Mouse (Mus musculus): Measurements from ENCODE around the gene Pola1.

The Pola1 gene

GRCm38 (mm10) chrX:93631657-93632449, at the start of gene Pola1:
Gene Pola1 (minus strand): TSS chrX:93632155.
- DNase-seq (ENCODE audit: low spot score in 2 of 2), result peak; percentile 64 to 70

- DNase-seq (ENCODE audit: low spot score in 2 of 2), result no peak
Measured at GRCm38 (mm10) chrX:93676228-93676627, 44.3 kb upstream of the Pola1 start.

GRCm38 (mm10) chrX:93674836-93675795, 43.2 kb upstream of the Pola1 start:
- DNase-seq (ENCODE audit: low spot score in 2 of 2), result peak; percentile 52 to 55

- DNase-seq (ENCODE audit: low spot score in 2 of 2), result no peak
Measured at GRCm38 (mm10) chrX:93674432-93674831, 42.5 kb upstream of the Pola1 start.

- no peak for DNase-seq (ENCODE audit: low spot score in 2 of 2)
Measured at GRCm38 (mm10) chrX:93664787-93665186, 32.8 kb upstream of the Pola1 start.

- no peak for DNase-seq (ENCODE audit: low spot score in 2 of 2)
Measured at GRCm38 (mm10) chrX:93663919-93664586, 32.1 kb upstream of the Pola1 start.

GRCm38 (mm10) chrX:93655153-93655552, 23.2 kb upstream of the Pola1 start:
- no peak for DNase-seq (ENCODE audit: low spot score in 2 of 2)

GRCm38 (mm10) chrX:93654218-93655002, 22.5 kb upstream of the Pola1 start, which contains the start of gene Pcyt1b:
Gene Pcyt1b (plus strand): TSS chrX:93654863.
- no peak for DNase-seq (ENCODE audit: low spot score in 2 of 2)

GRCm38 (mm10) chrX:93650738-93651137, 18.8 kb upstream of the Pola1 start:
- no peak for DNase-seq (ENCODE audit: low spot score in 2 of 2)

- DNase-seq (ENCODE audit: low spot score in 2 of 2), result no peak
Measured at GRCm38 (mm10) chrX:93644022-93644421, 12.1 kb upstream of the Pola1 start.

- DNase-seq (ENCODE audit: low spot score in 2 of 2), result no peak
Measured at GRCm38 (mm10) chrX:93643600-93643999, 11.6 kb upstream of the Pola1 start.

- DNase-seq (ENCODE audit: low spot score in 2 of 2), result no peak
Measured at GRCm38 (mm10) chrX:93634861-93635375, 3.0 kb upstream of the Pola1 start.

- no peak for DNase-seq (ENCODE audit: low spot score in 2 of 2)
Measured at GRCm38 (mm10) chrX:93630256-93630655, 1.7 kb downstream of the Pola1 start.

- DNase-seq (ENCODE audit: low spot score in 2 of 2), result no peak
Measured at GRCm38 (mm10) chrX:93602214-93602613, 29.7 kb downstream of the Pola1 start.

- DNase-seq (ENCODE audit: low spot score in 2 of 2), result no peak
Measured at GRCm38 (mm10) chrX:93594283-93594682, 37.7 kb downstream of the Pola1 start.

- no peak for DNase-seq (ENCODE audit: low spot score in 2 of 2)
Measured at GRCm38 (mm10) chrX:93580931-93581330, 51.0 kb downstream of the Pola1 start.

GRCm38 (mm10) chrX:93557171-93557570, 74.8 kb downstream of the Pola1 start:
- DNase-seq (ENCODE audit: low spot score in 2 of 2), result no peak

- no peak for DNase-seq (ENCODE audit: low spot score in 2 of 2)
Measured at GRCm38 (mm10) chrX:93539779-93540178, 92.2 kb downstream of the Pola1 start.

GRCm38 (mm10) chrX:93502865-93503353, 129.0 kb downstream of the Pola1 start:
- DNase-seq (ENCODE audit: low spot score in 2 of 2), result no peak

GRCm38 (mm10) chrX:93497597-93497996, 134.4 kb downstream of the Pola1 start:
- DNase-seq (ENCODE audit: low spot score in 2 of 2), result no peak

- DNase-seq (ENCODE audit: low spot score in 2 of 2), result no peak
Measured at GRCm38 (mm10) chrX:93465711-93466110, 166.2 kb downstream of the Pola1 start.
